Mouse (Mus musculus) spleen, postnatal 36 days (tissue): ENCODE measurements around the gene Prc1.
"Not testable (repeated sequence)": the region's sequence is repeated elsewhere in the genome, so short reads cannot be mapped to it uniquely, and the experiment has no call there.

ENCODE experiments used
- DNase-seq, 2 experiments: peaks; one replicate each; pipeline ENCODE4 v3.0.0; 2022; ENCODE audit warnings: low spot score in 2 of 2, mixed read lengths in 1 of 2

The Prc1 gene

DNA sequence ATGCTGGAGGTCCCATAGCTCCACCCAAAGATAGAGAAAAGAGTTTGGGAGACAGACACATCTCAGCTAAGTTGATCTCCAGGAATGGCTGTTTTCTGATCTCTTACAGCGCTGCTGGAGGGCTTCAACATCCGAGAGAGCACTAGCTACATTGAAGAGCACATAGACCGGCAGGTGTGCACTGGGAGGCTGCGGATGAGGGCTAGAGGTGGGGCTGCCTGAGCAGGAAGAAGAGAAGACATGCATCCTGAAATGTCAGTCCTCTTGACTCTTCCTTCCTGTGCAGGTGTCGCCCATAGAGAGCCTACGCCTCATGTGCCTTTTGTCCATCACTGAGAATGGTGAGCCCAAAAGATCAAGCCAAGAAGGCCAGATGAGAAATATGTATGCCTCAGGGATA is 8.5 kb upstream of the Prc1 start:
- no peak for DNase-seq

DNA sequence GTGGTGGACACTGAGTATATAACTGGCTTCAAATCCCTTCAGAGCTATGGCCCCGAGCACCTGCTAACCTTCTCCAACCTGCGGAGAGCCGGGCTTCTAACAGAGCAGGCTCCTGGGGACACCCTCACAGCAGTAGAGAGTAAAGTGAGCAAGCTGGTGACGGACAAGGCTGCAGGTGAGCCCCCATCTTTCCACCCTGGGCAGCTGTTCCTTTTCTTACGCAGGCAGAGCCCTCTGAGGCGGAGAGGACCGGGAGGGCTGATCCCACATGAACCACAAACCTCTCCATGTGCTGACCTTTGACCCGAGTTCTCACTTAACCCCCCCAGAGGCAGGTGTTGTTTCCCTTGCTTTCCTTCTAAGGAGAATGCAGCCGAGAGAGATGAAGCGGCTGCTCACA is 6.5 kb upstream of the Prc1 start:
- DNase-seq, result no peak

DNA sequence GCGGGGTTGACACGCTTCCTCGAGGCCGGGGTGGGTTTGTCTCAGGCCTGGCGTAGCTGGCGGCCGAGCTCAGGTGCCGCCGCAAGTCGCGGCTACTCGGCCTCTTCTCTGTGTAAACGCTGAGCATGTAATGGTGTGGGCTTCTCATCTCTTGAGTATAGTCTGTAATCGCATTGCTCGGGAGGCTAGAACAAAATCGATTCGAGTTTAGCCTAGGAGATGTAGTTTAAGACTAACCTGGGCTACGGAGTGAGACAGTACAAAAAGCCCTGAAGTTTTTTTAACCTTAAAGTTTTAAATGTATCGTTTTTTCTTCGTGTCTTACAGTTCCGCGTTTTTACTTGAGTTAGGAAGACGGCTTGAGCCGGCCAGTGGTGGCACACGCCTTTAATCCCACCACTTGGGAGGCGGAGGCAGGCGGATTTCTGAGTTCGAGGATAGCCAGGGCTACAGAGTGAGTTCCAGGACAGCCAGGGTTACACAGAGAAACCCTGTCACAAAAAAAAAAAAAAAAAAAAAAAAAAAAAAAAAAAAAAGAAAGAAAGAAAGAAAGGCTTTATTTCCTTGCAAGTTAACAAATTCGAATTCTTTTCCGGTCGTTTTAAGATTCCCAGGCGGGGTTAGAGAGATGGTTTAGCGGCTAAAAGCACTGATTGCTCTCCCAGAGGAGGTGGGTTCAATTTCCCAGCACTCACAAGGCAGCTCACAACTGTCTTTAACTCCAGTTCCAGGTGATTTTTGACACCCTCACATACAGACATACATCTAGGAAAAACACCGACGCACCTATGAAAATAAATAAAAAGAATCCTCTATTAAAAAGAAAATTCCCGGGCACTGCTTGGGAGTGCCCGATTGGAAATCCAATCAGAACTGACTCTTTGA is 756 bp downstream of the Prc1 start:
- DNase-seq, result peak in 1 of 2 experiments; percentile 22

DNA sequence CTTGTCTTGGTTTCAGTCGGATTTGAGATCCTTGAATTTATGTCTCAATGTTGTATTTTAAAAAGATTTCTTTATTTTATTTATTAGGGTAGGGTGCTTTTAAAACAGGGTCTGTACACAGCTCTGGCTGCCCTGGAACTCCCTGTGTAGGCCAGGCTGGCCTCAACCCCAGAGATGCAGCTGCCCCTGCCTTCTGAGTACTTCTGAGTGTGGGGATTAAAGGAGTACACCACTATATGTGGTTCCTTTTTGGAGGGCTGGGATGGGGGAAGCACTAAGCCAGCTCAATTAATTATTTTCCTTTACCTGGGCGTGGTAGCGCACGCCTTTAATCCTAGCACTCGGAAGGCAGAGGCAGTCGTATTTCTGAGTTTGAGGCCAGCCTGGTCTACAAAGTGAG is 2.2 kb downstream of the Prc1 start:
- no peak for DNase-seq

DNA sequence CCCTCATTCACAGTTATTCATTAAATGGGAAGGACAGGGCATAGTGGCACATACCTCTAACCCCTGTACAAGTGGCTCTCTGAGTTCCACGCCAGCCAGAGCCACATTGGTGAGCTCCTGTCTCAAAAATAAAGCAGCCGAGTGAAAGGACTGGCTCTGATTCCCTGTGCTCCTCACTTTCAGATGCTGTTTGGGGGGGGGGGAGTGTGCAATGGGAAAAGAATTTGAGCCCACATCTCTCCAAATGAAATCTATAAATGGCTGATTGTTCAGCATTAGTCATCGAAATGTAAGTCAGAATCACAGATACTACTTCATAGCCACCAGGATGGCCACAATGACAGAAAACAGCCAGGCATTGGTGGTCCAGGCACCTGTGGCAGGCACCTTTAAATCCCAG is 2.8 kb downstream of the Prc1 start:
- DNase-seq, result no peak

DNA sequence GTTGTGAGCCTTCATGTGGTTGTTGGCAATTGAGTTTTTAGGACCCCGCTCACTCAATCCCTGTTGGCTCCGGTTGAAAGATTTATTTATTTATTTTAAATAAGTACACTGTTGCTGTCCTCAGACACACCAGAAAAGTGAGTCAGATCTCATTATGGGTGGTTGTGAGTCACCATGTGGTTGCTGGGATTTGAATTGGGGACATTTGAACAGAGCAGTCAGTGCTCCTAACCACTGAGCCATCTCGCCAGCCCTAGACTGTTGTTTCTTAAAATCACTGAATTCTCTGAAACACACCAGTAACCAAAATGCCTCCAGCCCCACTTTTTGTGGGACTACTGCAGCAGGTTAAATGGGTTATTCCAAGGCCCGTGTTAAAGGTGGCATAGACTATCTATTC is 4.5 kb downstream of the Prc1 start:
- no peak for DNase-seq

DNA sequence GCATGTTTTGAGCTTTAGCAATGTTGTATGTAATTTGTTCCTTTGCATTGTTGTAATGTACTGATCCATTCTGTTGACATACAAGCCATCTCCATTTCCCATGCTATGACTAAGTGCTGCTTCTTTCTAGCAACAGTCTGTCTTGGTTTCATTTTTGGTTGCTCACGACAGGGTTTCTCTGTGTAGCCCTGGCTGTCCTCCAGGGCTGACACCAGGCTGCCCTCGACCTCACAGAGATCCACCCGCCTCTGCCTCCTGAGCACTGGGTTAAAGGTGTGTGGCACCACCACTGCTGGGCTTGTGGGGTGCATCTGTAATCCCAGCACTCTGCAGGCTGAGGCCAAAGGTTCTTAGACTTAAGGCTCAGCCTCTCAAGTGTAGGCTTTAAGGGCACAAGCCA is 5.3 kb downstream of the Prc1 start:
- DNase-seq, result no peak

DNA sequence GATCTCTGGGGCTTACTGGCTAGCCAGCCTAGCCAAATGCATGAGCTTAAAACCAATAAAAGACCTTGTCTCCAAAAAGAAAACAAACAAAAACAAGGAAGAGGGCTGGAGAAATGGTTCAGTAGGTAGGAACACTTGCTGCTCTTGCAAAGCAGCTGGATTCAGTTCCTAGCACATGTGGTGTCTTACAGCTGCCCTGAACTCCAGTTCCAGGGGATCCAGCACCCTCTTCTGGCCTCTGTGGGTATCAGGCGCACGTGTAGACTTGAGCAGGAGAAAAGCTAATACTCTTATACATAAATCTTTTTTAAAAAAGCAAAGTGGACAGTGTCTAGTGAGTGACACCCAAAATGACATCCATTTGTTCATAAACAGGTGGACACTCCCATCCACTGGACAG is 7.3 kb downstream of the Prc1 start:
- DNase-seq, result no peak

DNA sequence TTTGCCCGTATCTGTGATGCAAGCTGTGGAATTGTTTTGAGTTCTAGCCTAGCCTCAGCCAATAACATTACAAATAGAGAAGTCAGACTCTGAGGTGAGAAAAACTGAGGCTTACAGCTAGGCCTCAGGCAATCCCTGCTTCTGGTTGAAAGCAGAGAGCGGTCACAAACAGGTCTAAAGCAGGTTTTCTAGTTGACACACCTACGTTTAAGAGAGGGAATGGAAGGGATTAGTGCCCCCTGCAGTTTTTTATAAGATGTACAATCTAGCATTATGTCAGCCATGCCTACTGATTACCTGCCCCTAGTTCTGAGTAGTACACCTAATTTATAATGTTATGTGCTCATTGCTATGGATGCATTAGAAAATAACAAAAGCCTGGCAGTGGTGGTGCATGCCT is 13.5 kb downstream of the Prc1 start:
- no peak for DNase-seq

DNA sequence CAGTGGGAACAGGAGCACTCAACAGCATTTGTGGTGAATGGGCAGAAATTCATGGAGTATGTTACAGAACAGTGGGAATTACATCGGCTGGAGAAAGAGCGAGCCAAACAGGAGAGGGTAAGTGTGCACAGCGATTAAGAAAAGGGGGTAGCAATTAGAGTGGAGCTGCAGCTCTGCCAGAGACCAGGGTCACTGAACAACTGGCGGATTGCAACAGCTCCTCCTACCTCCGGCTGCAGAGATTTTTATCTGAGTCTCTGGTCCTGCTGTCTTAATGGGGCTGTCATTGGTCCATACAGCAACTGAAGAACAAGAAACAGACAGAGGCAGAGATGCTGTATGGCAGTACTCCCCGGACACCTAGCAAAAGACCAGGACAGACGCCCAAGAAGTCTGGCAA is 16.5 kb downstream of the Prc1 start:
- no peak for DNase-seq

DNA sequence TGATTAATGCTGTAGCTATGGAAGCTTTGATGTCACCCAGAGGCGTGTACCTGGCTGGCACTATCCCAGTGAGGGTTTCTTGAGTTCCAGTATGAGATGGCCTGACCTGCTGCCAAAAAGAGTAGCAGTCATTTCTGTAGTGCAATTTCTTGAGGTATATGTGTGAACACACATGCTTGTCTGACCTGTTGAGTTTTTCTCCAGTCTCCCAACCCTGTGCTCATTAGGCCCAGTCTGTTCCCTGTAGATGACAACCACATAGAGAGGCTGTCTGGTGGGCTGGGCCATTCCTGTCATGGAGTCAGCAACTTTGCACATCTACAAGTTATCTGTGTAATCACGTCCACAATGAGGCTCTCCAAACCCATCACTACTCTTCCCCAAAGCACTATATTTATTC is 21.5 kb downstream of the Prc1 start:
- DNase-seq, result no peak

DNA sequence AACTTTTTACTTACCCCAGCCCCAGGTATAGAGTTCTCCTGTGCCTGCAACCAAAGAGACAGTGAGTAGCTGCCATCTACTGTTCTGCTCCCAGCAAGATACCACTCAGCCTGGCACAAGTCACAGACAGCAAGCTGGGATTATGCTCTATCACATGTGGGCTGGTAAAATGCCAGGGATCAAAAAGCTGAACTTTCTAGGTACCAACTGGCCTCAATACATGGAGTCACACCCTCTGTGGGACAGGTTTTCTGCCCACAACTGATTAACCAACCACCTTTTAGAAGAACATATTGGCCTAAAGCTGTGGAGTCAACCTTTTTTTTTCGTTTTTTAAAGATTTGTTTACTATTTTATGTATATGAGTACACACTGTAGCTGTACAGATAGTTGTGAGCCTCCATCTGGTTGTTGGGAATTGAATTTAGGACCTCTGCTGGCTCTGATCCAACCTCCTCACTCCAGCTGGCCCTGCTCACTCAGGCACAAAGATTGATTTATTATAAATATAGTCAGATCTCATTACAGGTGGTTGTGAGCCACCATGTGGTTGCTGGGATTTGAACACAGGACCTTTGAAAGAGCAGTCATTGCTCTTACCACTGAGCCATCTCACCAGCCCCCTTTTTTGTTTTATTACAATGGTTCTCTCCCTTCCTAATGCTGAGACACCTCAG is 23.3 kb downstream of the Prc1 start:
- no peak for DNase-seq

DNA sequence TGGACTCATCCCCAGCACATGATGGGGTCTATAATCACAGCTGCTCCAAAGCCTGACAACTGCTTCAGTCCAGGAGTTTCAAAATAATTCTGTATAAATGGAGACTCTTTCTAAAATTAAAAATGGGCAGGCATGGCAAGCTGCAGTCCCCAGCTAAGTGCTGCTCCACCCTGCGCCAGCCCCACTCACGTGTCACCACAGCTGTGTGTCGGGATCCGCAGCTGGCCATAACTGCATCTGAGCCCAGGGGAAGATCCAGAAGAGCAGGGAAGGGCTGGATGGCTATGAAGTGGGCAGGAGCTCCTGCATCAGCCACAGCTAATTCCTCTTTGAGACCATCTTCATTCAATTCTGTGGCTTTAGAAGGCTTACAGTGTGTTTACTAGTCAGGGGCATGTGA is 24.4 kb downstream of the Prc1 start:
- no peak for DNase-seq

DNA sequence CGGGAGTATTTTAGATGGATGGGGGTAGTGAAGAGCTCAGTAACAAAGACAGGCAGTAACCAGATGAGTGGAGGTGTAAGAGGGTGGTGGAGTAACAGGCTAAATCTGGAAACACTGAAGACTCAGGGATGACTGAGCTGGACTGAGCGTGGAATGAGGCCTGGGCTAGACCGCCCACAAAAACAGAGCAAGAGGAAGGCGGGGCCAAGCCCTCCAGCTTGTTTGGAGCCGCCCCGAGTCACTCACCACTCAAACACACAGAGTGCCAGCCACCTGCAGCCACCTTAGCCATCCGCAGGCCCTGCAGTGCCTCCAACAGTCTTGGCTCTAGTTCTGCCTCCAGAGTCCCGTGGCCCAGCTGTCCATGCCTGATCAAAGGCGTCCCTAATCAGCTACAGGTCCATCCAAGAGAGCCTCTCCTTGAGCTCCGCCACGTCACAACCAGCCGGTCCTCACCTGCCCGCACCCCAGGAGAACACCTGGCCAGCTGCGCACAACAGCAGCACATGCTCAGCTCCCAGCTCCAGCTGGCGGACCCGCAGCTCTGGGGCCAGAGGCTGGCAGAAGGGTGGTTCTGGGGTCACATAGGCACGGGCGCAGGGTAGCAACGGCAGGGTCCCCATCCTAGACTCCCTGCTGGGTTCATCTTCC is 25.7 kb downstream of the Prc1 start:
- no peak for DNase-seq

DNA sequence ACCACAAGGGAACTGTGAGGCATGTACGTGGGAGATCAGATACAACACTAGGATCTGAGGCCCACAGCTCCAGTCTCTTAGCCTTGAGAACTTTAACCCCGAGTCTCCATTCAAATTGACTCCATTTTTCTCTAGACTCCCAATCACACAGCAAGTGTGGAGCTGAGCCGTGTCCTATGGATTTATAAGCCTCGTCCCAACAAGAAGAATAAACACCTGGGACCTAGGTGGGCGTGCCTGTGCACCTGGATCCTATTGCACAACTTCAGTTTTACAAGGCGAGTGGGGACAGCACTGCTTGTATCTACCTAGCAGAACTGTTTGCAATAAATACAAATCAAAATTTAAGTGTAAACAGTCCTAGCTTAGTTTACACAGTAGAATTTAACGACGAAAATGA is 29.1 kb downstream of the Prc1 start:
- no peak for DNase-seq

DNA sequence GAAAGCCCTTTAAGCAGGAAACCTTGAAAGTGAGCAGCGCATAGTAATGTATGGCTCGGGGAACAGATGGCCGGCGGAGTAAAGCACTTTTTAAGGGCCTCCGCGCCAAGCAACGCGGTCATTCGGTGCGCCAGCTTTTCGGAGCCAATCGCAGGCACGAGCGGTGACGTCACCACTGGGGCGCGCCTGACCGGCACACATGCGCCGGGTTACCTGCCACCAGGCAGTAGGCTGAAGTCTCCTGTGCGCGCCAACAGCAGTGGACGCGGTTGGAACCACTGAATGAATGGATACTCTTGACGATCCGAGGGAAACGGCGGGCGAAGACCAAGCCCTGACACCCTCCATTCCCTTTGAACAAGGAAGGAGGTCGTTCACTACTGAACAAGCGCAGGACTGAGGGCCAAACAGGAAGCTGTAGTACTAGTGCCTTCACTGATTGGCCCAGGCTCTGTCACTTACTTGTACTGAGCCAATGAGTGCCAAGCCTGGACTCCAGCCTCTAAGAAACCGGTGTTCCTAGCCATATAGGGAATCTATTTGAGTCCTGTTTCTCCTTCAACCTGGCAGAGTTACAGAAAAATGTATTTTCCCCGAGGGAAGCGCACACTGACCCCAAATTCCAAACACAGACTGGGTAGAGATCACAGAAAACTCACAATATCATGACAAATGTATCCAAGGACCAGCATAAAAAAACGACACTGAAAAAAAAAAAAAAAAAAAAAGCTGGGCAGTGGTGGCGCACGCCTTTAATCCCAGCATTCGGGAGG is 30.0 kb downstream of the Prc1 start, which contains the start of gene Rccd1:
Rccd1 (minus strand) TSS at position 412 of the 773 bp plus-strand sequence.
- DNase-seq, result peak; percentile 90 to 91

DNA sequence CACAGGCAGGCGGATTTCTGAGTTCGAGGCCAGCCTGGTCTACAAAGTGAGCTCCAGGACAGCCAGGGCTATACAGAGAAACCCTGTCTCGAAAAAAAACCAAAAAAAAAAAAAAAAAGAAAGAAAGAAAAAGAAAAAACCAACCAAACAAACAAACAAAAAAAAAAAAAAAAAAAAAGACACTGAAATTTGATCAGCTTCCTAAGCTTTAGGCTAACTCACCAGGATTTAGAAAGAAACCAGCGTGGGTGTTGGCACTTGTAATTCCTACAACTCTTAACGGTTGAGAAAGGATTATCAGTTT is 30.5 kb downstream of the Prc1 start:
- not testable (repeated sequence) for DNase-seq

DNA sequence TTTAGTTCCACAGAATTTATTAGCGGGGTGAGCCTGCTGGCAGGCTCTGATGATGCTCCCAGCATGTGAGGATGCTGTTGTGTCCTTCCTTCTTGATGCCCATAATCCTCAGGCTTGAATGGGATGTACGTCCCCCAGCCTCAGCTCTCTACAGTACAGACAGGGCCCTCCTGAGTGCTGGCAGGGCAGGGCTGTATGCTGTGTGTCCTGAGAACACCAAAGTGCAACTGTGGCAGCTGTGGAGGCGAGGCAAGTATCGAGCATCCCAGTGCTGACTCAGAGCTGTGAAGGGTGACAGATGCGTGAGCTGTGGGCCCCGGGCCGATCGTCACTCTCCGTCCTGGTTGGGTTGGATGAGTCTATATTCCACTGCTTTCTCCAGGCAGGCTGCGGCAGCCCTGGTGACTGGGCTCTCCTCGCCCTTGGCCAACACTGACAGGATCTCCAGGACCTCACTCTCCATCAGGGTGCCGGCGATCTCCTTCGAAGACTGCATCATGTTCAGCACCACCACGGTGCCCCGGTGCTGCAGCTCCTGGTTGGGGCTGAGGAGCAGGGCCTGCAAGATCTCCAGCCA is 31.1 kb downstream of the Prc1 start:
- no peak for DNase-seq

DNA sequence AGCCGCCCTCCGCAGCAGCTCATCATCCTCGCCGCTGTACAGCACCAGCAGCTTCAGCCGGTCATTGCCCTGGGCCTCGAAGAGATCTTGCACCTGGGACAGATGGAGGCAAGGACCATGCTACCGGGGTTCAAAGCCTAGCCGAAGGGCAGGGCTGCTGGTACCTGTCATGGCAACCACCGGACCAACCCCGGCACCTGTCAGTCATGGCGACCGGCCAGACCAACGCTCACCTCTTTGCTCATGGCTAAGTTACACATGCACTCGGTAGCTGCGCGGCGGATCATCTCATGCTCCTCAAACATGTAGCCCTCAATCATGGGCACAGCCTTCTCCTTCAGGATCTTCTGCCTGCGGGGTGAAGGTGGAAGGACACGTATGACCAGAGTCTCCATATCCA is 31.8 kb downstream of the Prc1 start:
- DNase-seq, result no peak

DNA sequence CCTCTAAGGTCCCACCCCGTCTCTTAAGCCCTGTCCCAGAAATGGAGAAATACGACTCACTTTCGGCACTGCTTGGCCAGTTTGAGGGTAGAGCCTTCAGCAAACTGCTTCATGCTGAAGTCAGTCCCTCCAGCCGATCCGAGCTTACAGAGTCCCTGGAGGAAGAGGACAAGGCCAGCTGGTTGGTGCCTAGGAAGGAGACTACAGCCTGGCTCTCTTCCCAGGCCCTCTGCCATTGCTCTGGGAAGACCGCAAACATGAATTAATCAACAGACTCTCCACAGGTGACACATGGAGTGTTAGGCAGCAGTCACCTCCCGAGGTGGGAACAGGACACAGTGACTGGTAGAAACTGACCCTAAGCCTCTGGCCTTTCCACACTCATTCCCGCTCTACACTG is 36.0 kb downstream of the Prc1 start:
- no peak for DNase-seq

DNA sequence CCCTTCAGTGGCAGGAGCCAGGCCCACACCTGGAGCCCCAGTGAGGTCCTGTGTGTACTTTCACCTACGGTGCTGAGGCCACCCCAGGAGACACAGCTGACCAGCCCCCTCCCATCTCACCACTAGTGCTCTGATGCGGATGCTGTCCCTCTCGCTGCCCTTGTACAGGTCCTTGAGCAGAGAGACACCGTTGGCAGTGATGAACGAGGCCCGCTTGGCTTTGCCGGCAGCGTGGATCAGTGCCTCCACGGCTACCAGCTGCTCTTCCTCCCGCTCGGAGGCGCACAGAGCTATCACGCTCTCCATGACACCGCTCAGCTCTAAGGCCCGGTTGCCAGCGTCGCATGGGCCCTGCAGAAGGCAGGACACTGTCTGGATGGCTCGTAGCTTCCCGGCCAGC is 37.2 kb downstream of the Prc1 start:
- DNase-seq, result no peak

DNA sequence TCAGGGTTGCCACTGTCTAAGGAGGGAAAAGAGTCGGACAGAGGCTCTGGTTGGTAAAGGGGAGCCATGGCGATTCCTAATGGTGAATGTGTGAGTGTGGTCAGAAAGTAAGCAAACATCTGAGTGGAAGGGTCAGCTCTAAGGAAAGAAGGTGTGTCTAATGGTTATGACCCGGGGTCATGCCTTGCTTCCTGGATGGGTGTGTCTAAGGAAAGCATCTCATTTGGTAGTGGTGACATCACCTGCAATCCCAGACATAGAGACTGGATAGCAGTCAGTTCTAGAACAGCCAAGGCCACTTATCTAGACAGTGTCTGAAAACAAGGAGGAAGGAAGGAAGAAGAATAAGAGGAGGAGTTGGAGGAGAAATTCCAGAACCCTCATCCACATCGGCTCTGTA is 40.6 kb downstream of the Prc1 start:
- DNase-seq, result no peak
